Mouse (Mus musculus) CD4-positive, CD25-positive, alpha-beta regulatory T cell, adult 4 months (primary cell): ENCODE results near the gene Larp1. TPM values are rescaled to one million over a fixed set of nuclear protein-coding genes. Genes with fewer than 3 reads are reported as not detected.
A peak's percentile ranks its signal among the peaks of the same experiment; 100 is the strongest.
"Not testable (repeated sequence)": the region's sequence is repeated elsewhere in the genome, so short reads cannot be mapped to it uniquely, and the experiment has no call there.

ENCODE experiments used
- ATAC-seq: one replicate; pipeline ENCODE4 v1.8.0; 2017
- polyA plus RNA-seq, 2 experiments: library from polyadenylated mRNA; unstranded; fragments of 100-300 nt; shearing (Covaris generic); gene quantifications; one replicate each; pipeline ENCODE4 v1.2.1; 2017

Larp1 gene
- polyA plus RNA-seq, 2 experiments from 2014 or later: 27.0 to 36.1 TPM

GRCm38 (mm10) chr11:58031176-58031575 lies 22.3 kb downstream of the Larp1 start:
- peak; percentile 63 for ATAC-seq

DNA sequence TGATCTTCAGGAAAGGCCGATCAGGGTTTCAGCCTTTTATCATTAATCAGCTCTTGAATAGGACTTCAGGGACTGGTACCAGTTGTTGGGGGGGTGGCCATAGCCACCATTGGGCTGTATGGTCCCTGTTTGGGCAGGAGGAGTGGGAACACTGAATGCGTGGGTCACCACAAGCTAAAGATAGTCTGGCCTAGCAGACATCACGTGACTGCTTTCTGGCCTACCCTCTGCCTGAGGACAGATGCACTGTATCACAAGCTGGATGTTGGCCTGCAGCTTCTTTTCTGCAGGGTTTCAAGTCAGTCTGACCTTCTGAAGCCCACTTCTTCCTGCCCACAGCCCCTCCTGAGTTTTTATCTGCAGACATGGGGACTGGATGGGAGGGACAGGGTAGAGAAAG lies 24.8 kb downstream of the Larp1 start:
- ATAC-seq: no peak

GRCm38 (mm10) chr11:58039027-58039426 lies 30.2 kb downstream of the Larp1 start:
- peak; percentile 34 for ATAC-seq

GRCm38 (mm10) chr11:58042861-58043431 lies 34.1 kb downstream of the Larp1 start:
- ATAC-seq: no peak

- no peak for ATAC-seq
These were observed 37.6 kb downstream of the Larp1 start for GRCm38 (mm10) chr11:58046438-58046837.

GRCm38 (mm10) chr11:58057455-58057854 lies 48.6 kb downstream of the Larp1 start:
- peak; percentile 68 for ATAC-seq

- ATAC-seq: not testable (repeated sequence)
These were observed 50.9 kb downstream of the Larp1 start for GRCm38 (mm10) chr11:58059752-58060151.

DNA sequence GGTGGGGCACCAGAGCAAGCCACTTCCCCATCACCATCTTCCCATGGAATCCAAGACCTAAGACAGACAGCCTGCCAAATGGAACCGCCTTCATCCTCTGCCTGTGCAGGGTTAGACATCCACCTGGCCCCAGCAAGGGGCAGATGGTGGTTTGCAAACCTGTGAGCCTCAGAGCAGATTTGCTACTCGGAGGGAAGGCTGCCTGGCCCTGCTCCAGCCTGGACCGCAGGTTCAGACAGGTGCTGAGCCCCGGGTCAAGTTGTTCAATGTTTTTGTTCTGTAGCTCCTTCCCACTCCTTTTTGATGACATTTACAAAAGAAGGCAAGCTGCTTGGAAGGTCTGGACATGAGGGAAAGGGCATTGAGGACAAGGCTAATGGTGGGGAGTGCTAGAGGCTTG lies 52.4 kb downstream of the Larp1 start:
- ATAC-seq: not testable (repeated sequence)

DNA sequence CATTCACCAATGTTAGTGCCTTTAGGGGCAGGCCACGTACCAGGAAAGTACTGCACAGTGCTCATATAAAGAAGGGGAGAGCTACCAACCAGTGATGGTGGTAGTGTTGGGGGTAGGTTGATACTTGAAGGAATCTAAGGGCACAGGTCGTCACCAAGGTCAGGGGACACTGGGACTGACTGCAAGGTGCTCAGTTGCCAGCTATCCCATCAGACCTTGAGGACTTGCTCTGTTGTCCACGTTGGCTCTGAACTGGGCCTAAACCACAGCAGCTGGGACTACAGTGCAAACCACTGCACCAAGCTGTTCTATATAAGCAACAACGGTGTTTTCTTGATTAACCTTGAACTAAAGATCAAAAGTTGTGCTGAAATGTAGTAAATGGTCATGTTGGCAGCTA lies 53.7 kb downstream of the Larp1 start:
- ATAC-seq: no peak

DNA sequence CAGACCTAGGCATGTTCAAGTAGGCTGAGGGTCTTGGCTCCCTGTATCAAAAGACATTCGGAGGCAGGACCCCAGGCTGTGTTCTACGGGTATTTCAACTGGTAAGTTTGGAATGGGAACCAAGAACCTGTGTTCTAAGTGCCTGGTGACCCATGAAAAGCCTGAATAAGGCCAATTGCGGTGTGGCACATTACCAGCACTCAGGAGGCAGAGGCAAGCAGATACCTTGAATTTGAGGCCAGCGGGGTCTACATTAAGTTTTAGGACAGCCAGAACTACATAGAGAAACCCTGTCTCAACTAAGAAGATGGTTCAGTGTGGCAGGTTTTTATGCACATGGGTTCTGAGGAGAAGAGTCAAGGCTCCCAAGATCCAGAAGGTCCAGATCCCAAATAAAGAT lies 56.2 kb downstream of the Larp1 start:
- no peak for ATAC-seq

GRCm38 (mm10) chr11:58072978-58073377 lies 64.1 kb downstream of the Larp1 start:
- no peak for ATAC-seq

- ATAC-seq: no peak
These were observed 68.4 kb downstream of the Larp1 start for GRCm38 (mm10) chr11:58077270-58077669.

GRCm38 (mm10) chr11:58081716-58082115 lies 72.9 kb downstream of the Larp1 start:
- ATAC-seq: no peak

- no peak for ATAC-seq
These were observed 83.7 kb downstream of the Larp1 start for GRCm38 (mm10) chr11:58092541-58092940.

GRCm38 (mm10) chr11:58093021-58093528 lies 84.2 kb downstream of the Larp1 start, which contains the start of gene Gm12248:
Gene Gm12248 (minus strand): TSS chr11:58093134.
- ATAC-seq: no peak

GRCm38 (mm10) chr11:58094766-58095165 lies 85.9 kb downstream of the Larp1 start:
- ATAC-seq: no peak

GRCm38 (mm10) chr11:58095561-58095960 lies 86.7 kb downstream of the Larp1 start:
- ATAC-seq: no peak

DNA sequence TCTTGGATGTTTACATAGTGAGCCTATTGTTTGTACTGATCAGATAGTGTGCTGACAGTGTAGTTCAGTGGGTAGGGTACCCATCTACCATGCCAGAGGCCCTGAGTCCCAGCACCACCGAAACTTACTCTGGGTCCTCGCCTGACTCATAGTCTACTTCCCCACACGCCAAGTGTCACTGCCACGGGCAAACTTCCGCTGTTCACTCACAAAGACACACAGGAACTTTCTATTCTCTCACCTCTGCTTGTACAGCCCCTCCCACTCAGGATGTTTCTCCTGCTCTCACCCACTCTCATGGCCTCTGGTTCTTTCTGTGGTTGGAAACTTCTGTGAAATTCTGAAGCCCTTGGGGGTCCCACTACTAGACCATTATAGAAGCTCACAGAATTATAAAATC lies 87.3 kb downstream of the Larp1 start:
- ATAC-seq: peak; percentile 94

- no peak for ATAC-seq
These were observed 88.2 kb downstream of the Larp1 start for GRCm38 (mm10) chr11:58096821-58097620.

GRCm38 (mm10) chr11:58097621-58098365 lies 88.9 kb downstream of the Larp1 start:
- peak; percentile 19 for ATAC-seq

DNA sequence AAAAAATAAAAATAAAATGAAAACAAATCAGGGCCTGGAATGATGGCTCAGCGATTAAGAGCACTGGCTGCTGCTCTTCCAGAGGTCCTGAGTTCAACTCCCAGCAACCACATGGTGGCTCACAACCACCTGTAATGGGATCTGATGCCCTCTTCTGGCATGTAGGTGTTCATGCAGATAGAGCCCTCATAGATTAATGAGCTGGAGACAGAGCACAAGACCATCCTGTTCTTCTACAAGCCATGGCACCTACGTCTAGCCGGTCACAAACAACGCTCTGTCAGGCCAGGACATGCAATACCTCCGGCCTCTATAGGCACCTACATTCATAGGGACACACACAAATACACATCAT lies 89.5 kb downstream of the Larp1 start:
- ATAC-seq: peak; percentile 27

GRCm38 (mm10) chr11:58100006-58100405 lies 91.1 kb downstream of the Larp1 start:
- no peak for ATAC-seq

- ATAC-seq: no peak
These were observed 92.4 kb downstream of the Larp1 start for GRCm38 (mm10) chr11:58101194-58101720.
